Mouse (Mus musculus) CH12F3 (cell line): ENCODE measurements around the gene Tlr3.

ENCODE experiments used
- in situ Hi-C: fragments of 300-500 bp; cut with MboI; formaldehyde crosslinking; loops from 2 replicates; pipeline ENCODE4 v1.14.3; 2020; ENCODE audit warnings: low sequenced_read_pairs

Gene Tlr3

DNA sequence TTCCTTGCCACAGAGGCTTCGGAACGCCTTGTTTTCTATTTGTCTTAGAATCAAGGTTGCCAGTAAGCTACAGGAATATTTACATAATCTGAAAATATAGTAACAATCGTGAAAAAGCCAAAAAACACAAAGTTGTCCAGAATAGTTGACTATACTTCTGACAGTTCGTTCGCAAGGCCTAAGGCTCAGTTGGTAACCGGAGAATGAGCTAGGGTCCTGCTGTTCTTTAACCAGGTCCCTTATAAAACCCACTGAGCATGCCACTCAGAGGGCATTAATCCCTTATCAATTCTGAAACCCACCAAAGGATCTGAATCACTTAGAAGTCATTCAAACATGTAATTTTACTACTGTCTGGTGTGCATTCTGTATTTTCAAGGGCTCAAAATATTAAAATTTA lies 55.1 kb downstream of the Tlr3 start:
- in situ Hi-C loops, result no loop called here
